Mouse (Mus musculus) erythroblast, embryonic 14.5 days (primary cell): ENCODE results near the gene Col24a1. TPM values are rescaled to one million over a fixed set of nuclear protein-coding genes. Genes with fewer than 3 reads are reported as not detected.
A peak's percentile ranks its signal among the peaks of the same experiment; 100 is the strongest.

Source experiments
- H3K27me3 ChIP-seq: 2 replicates; pipeline ENCODE4 v1.6.1; 2012; ENCODE audit warnings: inconsistent platforms; ENCODE audit not compliant: control insufficient read depth
- H3K36me3 ChIP-seq: 2 replicates; pipeline ENCODE4 v1.6.1; 2012; ENCODE audit warnings: mild to moderate bottlenecking, inconsistent platforms; ENCODE audit not compliant: control insufficient read depth
- H3K4me1 ChIP-seq: 2 replicates; pipeline ENCODE4 v1.6.1; 2012; ENCODE audit warnings: inconsistent platforms; ENCODE audit not compliant: control insufficient read depth
- H3K4me3 ChIP-seq: replicated peaks from 2 replicates; pipeline ENCODE3; 2012; ENCODE audit warnings: moderate library complexity, mild to moderate bottlenecking, inconsistent platforms
- H3K9me3 ChIP-seq: 2 replicates; pipeline ENCODE4 v1.6.1; 2012; ENCODE audit warnings: low read length, inconsistent platforms, mixed read lengths; ENCODE audit not compliant: control insufficient read depth
- GATA1 ChIP-seq: IDR thresholded peaks from 2 replicates; pipeline ENCODE4 v1.6.1; 2012; ENCODE audit warnings: low read length, inconsistent platforms, mixed read lengths
- TAL1 ChIP-seq: IDR thresholded peaks from 3 replicates; pipeline ENCODE4 v1.6.1; 2012; ENCODE audit warnings: low read length, inconsistent platforms, mixed read lengths
- polyA plus RNA-seq: library from polyadenylated mRNA; stranded (reverse); fragments of >175 nt; gene quantifications from 2 replicates; pipeline ENCODE4 v1.2.3, GENCODE M21; 2012

The Col24a1 gene
- polyA plus RNA-seq, 1 experiment: not detected

GRCm38 (mm10) chr3:145590562-145590961 is 298.3 kb downstream of the Col24a1 start:
- Histone ChIP-seq H3K27me3 (no peaks in the 10 kb centered on the region), H3K4me1 (peaks cover 31% of the 10 kb centered on the region), H3K4me3 (peak overlapping the region; percentile 54), H3K36me3 (peaks cover 54% of the 10 kb centered on the region), H3K9me3 (no peaks in the 10 kb centered on the region)
- TF ChIP-seq GATA1 (peak; percentile 49), TAL1 (no peak)

GRCm38 (mm10) chr3:145591841-145592542 is 299.7 kb downstream of the Col24a1 start:
- Histone ChIP-seq H3K9me3 (no peaks in the 10 kb centered on the region), H3K4me3 (peak overlapping the region; percentile 18), H3K36me3 (peaks cover 44% of the 10 kb centered on the region), H3K4me1 (peaks cover 31% of the 10 kb centered on the region), H3K27me3 (no peaks in the 10 kb centered on the region)
- TF ChIP-seq GATA1 (no peak), TAL1 (no peak)

DNA sequence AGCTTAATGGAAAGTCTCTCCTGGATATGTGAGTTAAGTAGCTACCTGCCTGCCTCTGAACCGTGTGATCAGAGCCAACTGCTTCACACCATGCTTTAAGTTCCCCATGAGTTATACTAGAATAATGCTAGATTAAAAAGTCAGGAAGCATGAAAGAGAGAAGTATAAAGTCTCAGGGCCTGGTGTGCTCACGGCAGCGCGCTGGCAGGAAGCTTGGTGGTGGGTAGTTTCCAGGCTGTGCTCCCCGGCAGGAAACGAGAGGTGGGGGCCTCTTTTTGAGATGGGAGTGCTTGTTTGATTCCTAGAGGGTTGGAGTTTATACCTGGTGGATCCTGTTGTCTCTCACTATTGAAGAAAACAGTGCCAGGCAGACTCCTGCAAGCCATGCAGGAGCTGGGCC is 303.1 kb downstream of the Col24a1 start:
- peaks cover 23% of the 10 kb centered on the region for H3K4me1 ChIP-seq
- H3K27me3 ChIP-seq: no peaks in the 10 kb centered on the region
- no peaks in the 10 kb centered on the region for H3K9me3 ChIP-seq
- TF ChIP-seq GATA1 (no peak), TAL1 (no peak)
- no peak overlapping the region for H3K4me3 ChIP-seq
- peaks cover 59% of the 10 kb centered on the region for H3K36me3 ChIP-seq

DNA sequence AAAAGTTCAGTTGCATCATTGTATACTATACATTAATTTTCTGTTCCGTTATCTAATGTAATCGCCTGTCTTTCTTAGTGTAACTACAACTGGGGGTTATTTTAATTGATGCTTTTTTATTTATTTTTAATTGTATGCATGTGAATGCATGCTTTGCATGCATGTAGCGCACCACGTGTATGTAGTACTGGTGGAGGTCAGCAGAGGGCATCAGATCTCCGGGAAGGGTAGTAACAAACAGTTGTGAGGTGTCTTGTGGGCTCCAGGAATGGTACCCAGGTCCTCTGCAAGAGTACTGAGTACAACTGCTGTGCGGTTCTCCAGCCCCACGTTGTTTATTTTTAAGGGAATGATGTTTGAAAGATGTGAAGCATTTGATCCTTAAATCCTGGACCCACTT is 306.8 kb downstream of the Col24a1 start:
- Histone ChIP-seq H3K4me3 (no peak overlapping the region), H3K9me3 (no peaks in the 10 kb centered on the region), H3K36me3 (peaks cover 67% of the 10 kb centered on the region), H3K4me1 (no peaks in the 10 kb centered on the region), H3K27me3 (no peaks in the 10 kb centered on the region)
- TF ChIP-seq TAL1 (no peak), GATA1 (no peak)

GRCm38 (mm10) chr3:145600801-145601200 is 308.5 kb downstream of the Col24a1 start:
- H3K9me3 ChIP-seq: no peaks in the 10 kb centered on the region
- peaks cover 69% of the 10 kb centered on the region for H3K36me3 ChIP-seq
- no peaks in the 10 kb centered on the region for H3K27me3 ChIP-seq
- no peak for TF ChIP-seq GATA1
- TF ChIP-seq TAL1: no peak
- H3K4me1 ChIP-seq: no peaks in the 10 kb centered on the region
- H3K4me3 ChIP-seq: no peak overlapping the region

- peaks cover 68% of the 10 kb centered on the region for H3K36me3 ChIP-seq
- TF ChIP-seq TAL1 (no peak), GATA1 (no peak)
- no peaks in the 10 kb centered on the region for H3K4me1 ChIP-seq
- H3K4me3 ChIP-seq: no peak overlapping the region
- H3K9me3 ChIP-seq: no peaks in the 10 kb centered on the region
- H3K27me3 ChIP-seq: no peaks in the 10 kb centered on the region
Observed at GRCm38 (mm10) chr3:145601345-145601744, 309.1 kb downstream of the Col24a1 start.

Other genes starting within 250 kb of the Col24a1 start
- not detected in 2 replicates for gene Clca2, start 193.0 kb upstream of the Col24a1 start, polyA plus RNA-seq
- gene Odf2l, start 173.9 kb upstream of the Col24a1 start, polyA plus RNA-seq: 0.08 and 0.21 TPM in 2 replicates